Comparison of ENCODE assay signal across 28 mouse cellular contexts in the genomic region with DNA sequence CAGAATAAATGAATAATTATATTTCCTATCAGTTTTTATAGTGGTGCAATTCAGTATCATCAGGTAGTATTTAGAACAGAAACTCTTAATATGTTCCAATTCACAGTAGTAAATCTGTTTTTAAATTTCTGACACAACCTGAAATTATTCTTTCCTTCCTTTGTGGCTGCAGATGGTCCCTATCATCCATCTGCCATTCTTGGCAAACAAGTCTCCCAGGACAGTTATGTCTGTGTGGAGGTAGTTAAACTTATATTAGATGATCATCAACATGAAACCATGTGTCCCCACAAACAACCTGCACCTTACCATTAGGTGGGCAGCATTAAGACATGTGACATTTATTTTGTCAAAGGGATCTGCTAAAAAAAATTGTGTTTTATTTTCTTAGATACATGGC.
DNase-seq lines count a peak whose midpoint lies in the region; ATAC-seq lines count a peak whose summit lies in the region.
"Had no signal": no experiment of that assay in that cellular context is flagged by ENCODE, and none has a peak within 500 bp of the region (broad histone marks: within the 10 kb centered on the region; RNA-seq: fewer than 3 reads in every experiment).

No protein-coding gene starts in this region.

- no peak for ATAC-seq in intestine, embryonic 16.5 days
- ATAC-seq: activated CD4-positive, CD25-positive, alpha-beta regulatory T cell, adult 4 months; forebrain, embryonic 14.5 days; hindbrain, embryonic 16.5 days; intestine, embryonic 15.5 days; midbrain, embryonic 15.5 days had no signal

- H3K9ac ChIP-seq in intestine, embryonic 16.5 days (ENCODE audit: low read depth, low read length) = no peak overlapping the region
- H3K9ac ChIP-seq: embryonic facial prominence, embryonic 12.5 days; intestine, embryonic 15.5 days; limb, embryonic 12.5 days; lung, embryonic 15.5 days; midbrain, embryonic 15.5 days; neural tube, embryonic 12.5 days had no signal

- H3K27ac ChIP-seq in intestine, embryonic 16.5 days (ENCODE audit: low read length) = no peak overlapping the region
- H3K27ac ChIP-seq: embryonic facial prominence, embryonic 12.5 days; gastrocnemius, adult 2 months; intestine, embryonic 15.5 days; limb, embryonic 12.5 days; lung, embryonic 15.5 days; midbrain, embryonic 10.5 days; midbrain, embryonic 15.5 days; neural tube, embryonic 12.5 days had no signal

- no peaks in the 10 kb centered on the region for H3K36me3 ChIP-seq in intestine, embryonic 16.5 days (ENCODE audit: control insufficient read depth, insufficient read depth, low read length)
- H3K36me3 ChIP-seq: embryonic facial prominence, embryonic 12.5 days; intestine, embryonic 15.5 days; limb, embryonic 12.5 days; lung, embryonic 15.5 days; midbrain, embryonic 10.5 days; midbrain, embryonic 15.5 days; neural tube, embryonic 12.5 days had no signal

- H3K27me3 ChIP-seq in intestine, embryonic 16.5 days (replicated peaks; ENCODE audit: control insufficient read depth, insufficient read depth, low read length) = no peaks in the 10 kb centered on the region
- H3K27me3 ChIP-seq: embryonic facial prominence, embryonic 12.5 days; intestine, embryonic 15.5 days; limb, embryonic 12.5 days; lung, embryonic 15.5 days; midbrain, embryonic 15.5 days; neural tube, embryonic 12.5 days had no signal

- no peaks in the 10 kb centered on the region for H3K9me3 ChIP-seq in intestine, embryonic 16.5 days (ENCODE audit: control insufficient read depth, low read length)
- H3K9me3 ChIP-seq: embryonic facial prominence, embryonic 12.5 days; intestine, embryonic 15.5 days; limb, embryonic 12.5 days; lung, embryonic 15.5 days; midbrain, embryonic 10.5 days; midbrain, embryonic 15.5 days; neural tube, embryonic 12.5 days had no signal

- intact Hi-C loops in left cerebral cortex, postnatal 4 days (cut with DNase I) = no loop called here

- peak; percentile 18 for DNase-seq in left cerebral cortex, postnatal 4 days
- no peak for DNase-seq in left cerebral cortex, adult 8-10 months (ENCODE audit: low spot score in 2 of 2)
- peak; percentile 87 to 89 for DNase-seq in cerebellum, adult 18-20 months
- DNase-seq in cerebellum, adult 9-11 months = peak; percentile 91
- peak; percentile 12 for DNase-seq in layer of hippocampus, adult 9-10 months (ENCODE audit: low spot score)
- DNase-seq in gastrocnemius, adult 8-10 months (ENCODE audit: low spot score in 2 of 2) = no peak
- DNase-seq in liver = no peak
- DNase-seq: adrenal gland, adult 2 months; adrenal gland, postnatal 36 days; B cell, adult 2 months; embryo, embryonic 11 days; gastrocnemius, adult 2 months; heart, postnatal 14 days; kidney, adult 9 months; kidney, postnatal 10 days had no signal

- no peak overlapping the region for H3K4me3 ChIP-seq in intestine, embryonic 16.5 days (ENCODE audit: low read length)
- H3K4me3 ChIP-seq: embryonic facial prominence, embryonic 12.5 days; gastrocnemius, adult 2 months; intestine, embryonic 15.5 days; limb, embryonic 12.5 days; lung, embryonic 15.5 days; midbrain, embryonic 10.5 days; midbrain, embryonic 15.5 days; myocyte; neural tube, embryonic 12.5 days had no signal

- no peak overlapping the region for H3K4me2 ChIP-seq in intestine, embryonic 16.5 days (ENCODE audit: low read depth, low read length)
- H3K4me2 ChIP-seq: embryonic facial prominence, embryonic 12.5 days; intestine, embryonic 15.5 days; limb, embryonic 12.5 days; liver, embryonic 11.5 days; lung, embryonic 15.5 days; midbrain, embryonic 15.5 days; neural tube, embryonic 12.5 days had no signal

- no peaks in the 10 kb centered on the region for H3K4me1 ChIP-seq in intestine, embryonic 16.5 days (ENCODE audit: control insufficient read depth, insufficient read depth, low read length)
- H3K4me1 ChIP-seq: embryonic facial prominence, embryonic 12.5 days; intestine, embryonic 15.5 days; limb, embryonic 12.5 days; lung, embryonic 15.5 days; midbrain, embryonic 10.5 days; midbrain, embryonic 15.5 days; neural tube, embryonic 12.5 days had no signal

Comparison
In these comparisons a context has a peak if more than half of its experiments do, and no peak if none do; other contexts are left out.
1. DNase-seq: peak in left cerebral cortex, postnatal 4 days (single experiment), cerebellum, adult 18-20 months (2 of 2), cerebellum, adult 9-11 months (single experiment) and layer of hippocampus, adult 9-10 months (single experiment); none in left cerebral cortex, adult 8-10 months (0 of 2), gastrocnemius, adult 8-10 months (0 of 2) and liver (single experiment).